Mouse (Mus musculus): ENCODE data around the gene Bmp8a.

DNA sequence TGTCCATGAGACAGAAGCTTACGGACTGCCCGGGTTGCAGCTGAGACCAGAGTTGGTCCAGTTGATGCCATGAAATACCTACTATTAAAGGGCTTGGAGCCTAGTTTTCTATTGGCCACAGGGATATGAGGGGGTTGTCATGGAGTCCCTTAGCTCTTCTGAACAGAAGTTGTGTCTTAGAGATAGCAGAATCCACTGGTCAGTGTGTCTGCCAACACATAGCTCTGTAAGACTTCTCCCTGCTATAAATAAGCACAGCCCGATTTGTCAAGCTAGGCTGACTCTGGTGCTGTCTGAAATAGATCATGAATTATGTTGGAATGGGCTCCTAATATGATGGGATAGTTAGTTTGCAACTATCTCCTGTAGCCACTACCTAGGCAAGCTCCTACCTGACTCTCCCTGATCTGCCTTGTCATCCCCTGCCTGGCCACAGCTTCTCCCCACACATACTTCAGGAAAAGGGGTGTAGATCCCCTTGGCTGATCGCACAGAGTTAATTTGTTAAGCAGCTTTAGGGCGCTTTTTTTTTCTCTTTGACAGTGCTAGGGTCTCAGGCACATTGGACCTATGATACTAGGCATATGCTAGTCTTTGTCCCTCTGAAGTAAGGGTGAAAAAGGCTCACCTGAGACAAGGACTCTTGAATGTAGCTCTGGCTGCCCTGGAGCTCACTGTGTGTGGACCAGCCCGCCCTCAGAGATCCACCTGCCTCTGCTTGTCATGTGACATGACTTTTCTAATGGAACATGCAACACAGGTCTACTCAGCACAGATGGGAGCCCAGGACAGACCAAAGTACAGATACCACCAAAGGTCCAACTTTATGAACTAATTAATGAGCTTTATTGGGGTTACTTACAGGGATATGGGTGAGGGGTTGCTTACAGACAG lies 58.1 kb downstream of the Bmp8a start:
- no peak for TF ChIP-seq EP300 (IDR thresholded peaks at IDR 0.05; ENCODE audit: insufficient read depth, low read depth, low read length)
- TF ChIP-seq CTCF (IDR thresholded peaks at IDR 0.05; ENCODE audit: low read depth, low read length): no peak
